Mouse (Mus musculus) kidney, postnatal 0 days (tissue): ENCODE results near the gene Zfp85. TPM values are rescaled to one million over a fixed set of nuclear protein-coding genes. Genes with fewer than 3 reads are reported as not detected.
"Not testable (repeated sequence)": the region's sequence is repeated elsewhere in the genome, so short reads cannot be mapped to it uniquely, and the experiment has no call there.

Experiments
- ATAC-seq: fragments of 200-750 bp; cut with Nextera tagmentation; replicated peaks from 2 replicates; pipeline ENCODE4 v1.8.0; 2017; ENCODE audit warnings: low read depth, moderate number of reproducible peaks, moderate TSS enrichment, moderate library complexity; ENCODE audit not compliant: low FRiP score
- DNase-seq: peaks from one replicate; pipeline ENCODE4 v3.0.0-alpha.2; 2016; ENCODE audit warnings: low spot score
- H3K27ac ChIP-seq: fragments of 300-500 bp; sonication (generic); 2 replicates; pipeline ENCODE4 v1.5.1; 2014; ENCODE audit warnings: mild to moderate bottlenecking
- H3K27me3 ChIP-seq: fragments of 300-500 bp; sonication (generic); 2 replicates; pipeline ENCODE4 v1.6.1; 2014; ENCODE audit warnings: low read length, mixed read lengths; ENCODE audit not compliant: insufficient read depth
- H3K36me3 ChIP-seq: fragments of 300-500 bp; sonication (generic); 2 replicates; pipeline ENCODE4 v1.6.1; 2014; ENCODE audit warnings: low read length, mixed read lengths; ENCODE audit not compliant: insufficient read depth
- H3K4me1 ChIP-seq: fragments of 300-500 bp; sonication (generic); replicated peaks from 2 replicates; pipeline ENCODE4 v1.6.1; 2014; ENCODE audit warnings: antibody characterized with exemption, low read length, mixed read lengths; ENCODE audit not compliant: insufficient read depth
- H3K4me2 ChIP-seq: fragments of 300-500 bp; sonication (generic); 2 replicates; pipeline ENCODE4 v1.6.1; 2014; ENCODE audit warnings: mild to moderate bottlenecking, low read length, moderate library complexity, mixed read lengths
- H3K4me3 ChIP-seq: fragments of 300-500 bp; sonication (generic); replicated peaks from 2 replicates; pipeline ENCODE4 v1.5.1; 2014; ENCODE audit warnings: low read depth, low read length
- H3K9ac ChIP-seq: fragments of 300-500 bp; sonication (generic); 2 replicates; pipeline ENCODE4 v1.6.1; 2014; ENCODE audit warnings: low read depth, low read length
- H3K9me3 ChIP-seq: fragments of 300-500 bp; sonication (generic); replicated peaks from 2 replicates; pipeline ENCODE4 v1.6.1; 2016; ENCODE audit warnings: low read length, inconsistent platforms, mixed read lengths
- CTCF ChIP-seq: IDR thresholded peaks from 2 replicates; pipeline ENCODE4 v1.5.1; 2016; ENCODE audit warnings: antibody characterized with exemption, low read depth, mild to moderate bottlenecking, moderate library complexity
- WGBS: fragments of 180-500 bp; shearing (Covaris S2); extraction: QIAGEN DNeasy Blood & Tissue Kit; methylation state at CpG from one replicate; pipeline ENCODE4 v1.1.7; 2014; 5-methylcytosine and 5-hydroxymethylcytosine counted together
- polyA plus RNA-seq: library from polyadenylated mRNA; unstranded; fragments of >200 nt; fragmentation: Nextera tagmentation; extraction: Ambion mirVana; gene quantifications from 2 replicates; pipeline ENCODE4 v1.2.1, GENCODE M21; 2015

The Zfp85 gene
- polyA plus RNA-seq = 5.3 and 5.4 TPM in 2 replicates

DNA sequence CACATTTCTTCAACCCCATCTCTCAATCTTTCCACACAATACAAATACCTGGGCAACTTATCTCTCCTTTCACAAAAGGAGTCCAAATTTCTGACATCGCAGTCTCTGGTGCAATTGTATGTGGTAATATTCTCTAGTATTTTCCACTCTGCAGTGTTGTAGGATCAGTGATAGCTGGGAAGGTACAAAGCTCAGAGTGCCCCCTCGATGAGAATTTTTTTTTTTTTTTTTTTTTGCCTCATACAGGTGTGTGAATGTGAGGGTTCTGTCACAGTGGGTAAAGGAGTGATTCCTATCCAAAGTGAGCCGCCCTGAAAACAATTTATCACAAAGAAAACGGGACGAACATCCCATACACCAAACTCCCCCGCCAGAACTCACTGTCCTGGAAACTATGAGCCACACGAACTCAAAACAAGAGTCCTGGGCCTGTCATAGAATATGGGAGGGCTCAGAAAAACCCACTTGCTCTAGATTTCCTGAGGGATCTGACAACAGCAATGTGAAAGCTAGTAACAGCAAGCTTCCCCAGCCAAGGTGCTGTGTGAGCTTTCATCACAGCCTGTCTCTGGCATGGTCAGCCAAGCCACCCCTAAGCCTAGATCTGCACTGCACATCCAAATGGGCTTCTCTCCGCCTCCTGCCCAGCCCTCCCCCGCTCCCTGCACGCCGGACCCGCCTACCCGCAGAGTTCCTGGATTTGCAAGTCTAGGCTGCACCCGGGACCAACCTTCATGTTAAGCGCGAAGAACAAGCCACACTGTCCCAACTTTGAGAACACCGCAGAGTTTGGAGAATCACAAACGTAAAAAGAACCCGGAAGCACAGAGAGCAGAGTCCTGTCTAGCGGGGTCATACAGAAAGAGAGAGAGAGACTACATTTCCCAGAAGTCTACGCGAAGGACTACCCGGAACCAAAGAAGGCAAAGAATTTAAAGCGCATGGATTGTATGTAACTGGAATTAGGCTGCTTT lies at the start of gene Zfp85:
TSS of gene Zfp85 (minus strand) at position 896 of the 974 bp plus-strand sequence.
- no peak for TF ChIP-seq CTCF
- H3K4me3 ChIP-seq = peak within 1 kb of the TSS; percentile 74
- H3K36me3 ChIP-seq = no peaks in the 10 kb centered on the region
- H3K4me1 ChIP-seq = peaks cover 4% of the 10 kb centered on the region; the same call in 1 of the 2 replicates
- no peaks in the 10 kb centered on the region for H3K9me3 ChIP-seq
- peak within 1 kb of the TSS; percentile 80 for H3K27ac ChIP-seq
- DNase-seq (peak; percentile 95), ATAC-seq (peak; percentile 95)
- H3K27me3 ChIP-seq = no peaks in the 10 kb centered on the region
- peak within 1 kb of the TSS; percentile 59 for H3K4me2 ChIP-seq
- 6% methylated on average over 24 of the region's 24 CpGs for WGBS
- H3K9ac ChIP-seq = peak within 1 kb of the TSS; percentile 62; the same call in 1 of the 2 replicates

DNA sequence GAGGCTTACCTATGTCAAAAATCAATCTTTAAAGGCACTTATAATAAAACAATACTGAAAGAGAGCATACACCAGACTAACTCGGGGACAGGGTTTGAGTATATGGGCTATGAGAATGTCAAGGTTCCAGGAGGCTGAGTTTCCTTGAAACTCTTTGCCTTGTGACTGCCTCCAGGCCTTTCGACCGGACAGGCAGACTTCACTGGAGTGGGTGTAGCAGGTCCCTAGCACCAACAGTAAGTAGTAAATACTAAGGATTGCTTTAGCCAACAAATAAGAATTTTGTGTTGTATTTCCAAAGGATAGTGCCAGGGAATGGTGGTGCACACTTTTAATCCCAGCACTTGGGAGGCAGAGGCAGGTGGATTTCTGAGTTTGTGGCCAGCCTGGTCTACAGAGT lies 44.1 kb upstream of the Zfp85 start:
- DNase-seq, H3K27me3 ChIP-seq, H3K27ac ChIP-seq, H3K4me3 ChIP-seq, ATAC-seq, H3K36me3 ChIP-seq, H3K4me2 ChIP-seq, H3K9me3 ChIP-seq, H3K4me1 ChIP-seq, H3K9ac ChIP-seq: not testable (repeated sequence)
- WGBS = 86% methylated on average over 3 of the region's 3 CpGs

GRCm38 (mm10) chr13:67798618-67799017 lies 43.6 kb upstream of the Zfp85 start:
- no peak for TF ChIP-seq CTCF
- no peaks in the 10 kb centered on the region for H3K27me3 ChIP-seq
- no peak overlapping the region for H3K4me2 ChIP-seq
- H3K9me3 ChIP-seq = no peaks in the 10 kb centered on the region
- H3K36me3 ChIP-seq = no peaks in the 10 kb centered on the region
- no peak overlapping the region for H3K4me3 ChIP-seq
- no peak overlapping the region for H3K9ac ChIP-seq
- 89% methylated on average over 3 of the region's 3 CpGs for whole genome bisulfite sequencing
- ATAC-seq (no peak), DNase-seq (no peak)
- no peak overlapping the region for H3K27ac ChIP-seq
- H3K4me1 ChIP-seq = no peaks in the 10 kb centered on the region

- Histone ChIP-seq H3K27me3 (no peaks in the 10 kb centered on the region), H3K9ac (no peak overlapping the region), H3K27ac (no peak overlapping the region), H3K4me1 (no peaks in the 10 kb centered on the region), H3K4me2 (no peak overlapping the region), H3K4me3 (no peak overlapping the region), H3K9me3 (no peaks in the 10 kb centered on the region), H3K36me3 (no peaks in the 10 kb centered on the region)
- no peak for ATAC-seq
- no peak for DNase-seq
- 91% methylated on average over 10 of the region's 10 CpGs for WGBS
- no peak for TF ChIP-seq CTCF
Measured at GRCm38 (mm10) chr13:67791921-67792455, 37.0 kb upstream of the Zfp85 start.

DNA sequence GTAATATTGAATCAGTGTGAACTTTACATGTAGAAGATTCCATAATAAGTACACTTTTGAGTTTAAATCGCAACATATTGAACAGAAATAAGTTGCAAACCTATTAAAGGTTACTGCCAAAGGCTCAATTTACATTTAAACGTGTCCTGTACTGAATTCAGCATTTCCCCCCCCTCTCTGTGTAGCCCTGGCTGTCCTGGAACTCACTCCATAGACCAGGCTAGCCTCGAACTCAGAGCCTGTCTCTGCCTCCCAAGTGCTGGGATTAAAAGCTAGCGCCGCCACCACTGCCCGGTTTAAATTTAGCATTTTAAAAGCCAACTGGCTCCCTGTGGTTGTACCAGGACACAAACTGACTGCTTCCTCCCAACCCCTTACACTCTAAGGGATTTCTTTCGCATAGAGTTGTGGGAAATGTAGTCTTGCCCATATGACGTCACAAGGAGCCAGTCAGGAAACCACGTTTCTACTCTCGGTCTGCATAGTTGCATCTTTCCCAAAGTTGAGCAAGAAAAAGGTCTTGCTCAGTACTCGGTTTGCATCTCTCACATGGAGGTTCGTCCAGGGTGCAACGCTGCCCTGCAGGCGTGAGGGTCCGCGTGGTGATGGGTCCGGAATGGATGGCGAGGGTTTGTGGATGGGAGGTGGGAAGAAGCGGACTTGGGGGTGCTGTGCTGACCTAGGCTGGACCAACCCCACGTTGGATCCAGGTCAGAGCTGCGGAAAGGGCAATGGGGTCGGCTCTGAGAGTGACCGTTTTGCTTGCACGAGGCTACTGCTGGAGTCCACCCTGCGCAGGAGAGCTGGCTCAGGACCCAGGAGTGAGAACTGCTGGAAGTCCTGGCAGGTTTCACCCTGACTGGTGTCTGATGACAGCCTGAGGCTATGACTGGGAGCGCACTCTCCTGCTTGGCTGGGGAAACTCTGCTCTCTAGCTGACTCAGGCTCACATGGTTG lies 24.5 kb upstream of the Zfp85 start, which contains the start of gene Zfp493:
TSS of gene Zfp493 (plus strand) at position 429 of the 957 bp plus-strand sequence.
- Histone ChIP-seq H3K4me1 (no peaks in the 10 kb centered on the region), H3K9me3 (no peaks in the 10 kb centered on the region), H3K9ac (peak within 1 kb of the TSS; percentile 46), H3K4me2 (peak within 1 kb of the TSS; percentile 67), H3K27me3 (no peaks in the 10 kb centered on the region), H3K36me3 (no peaks in the 10 kb centered on the region), H3K27ac (no peak within 1 kb of the TSS; the same call in 1 of the 2 replicates), H3K4me3 (peak within 1 kb of the TSS; percentile 49)
- TF ChIP-seq CTCF = no peak
- ATAC-seq = peak; percentile 95
- 8% methylated on average over 26 of the region's 26 CpGs for WGBS
- DNase-seq = peak; percentile 90
